Mouse (Mus musculus) splenic B cell, adult 2 months (primary cell): Measurements from ENCODE around the gene Cbr4.

Experiments used
- DNase-seq: peaks from one replicate; pipeline ENCODE4 v3.0.0-alpha.2; 2011; ENCODE audit warnings: low read depth, low spot score
- H3K27me3 ChIP-seq: 2 replicates; pipeline ENCODE4 v1.6.1; 2012; ENCODE audit warnings: mild to moderate bottlenecking, low read length, moderate library complexity, mixed read lengths; ENCODE audit not compliant: control insufficient read depth, poor library complexity, insufficient read depth, severe bottlenecking
- H3K36me3 ChIP-seq: 2 replicates; pipeline ENCODE4 v1.6.1; 2012; ENCODE audit warnings: mild to moderate bottlenecking, low read length, moderate library complexity, mixed read lengths; ENCODE audit not compliant: control insufficient read depth, poor library complexity, insufficient read depth, severe bottlenecking

Cbr4 gene

GRCm38 (mm10) chr8:61552221-61552620, 64.7 kb downstream of the Cbr4 start:
- no peaks in the 10 kb centered on the region for H3K27me3 ChIP-seq
- H3K36me3 ChIP-seq, result no peaks in the 10 kb centered on the region
- no peak for DNase-seq

- Histone ChIP-seq H3K36me3 (no peaks in the 10 kb centered on the region), H3K27me3 (no peaks in the 10 kb centered on the region)
- DNase-seq, result no peak
These were observed 65.3 kb downstream of the Cbr4 start for GRCm38 (mm10) chr8:61552755-61553402.

- no peak for DNase-seq
- no peaks in the 10 kb centered on the region for H3K27me3 ChIP-seq
- H3K36me3 ChIP-seq, result no peaks in the 10 kb centered on the region
These were observed 67.8 kb downstream of the Cbr4 start for GRCm38 (mm10) chr8:61555343-61555742.

GRCm38 (mm10) chr8:61556219-61556618, 68.7 kb downstream of the Cbr4 start:
- DNase-seq, result no peak

More at GRCm38 (mm10) chr8:61556219-61556618, 68.7 kb downstream of the Cbr4 start:
- Histone ChIP-seq H3K36me3 (no peaks in the 10 kb centered on the region), H3K27me3 (no peaks in the 10 kb centered on the region)
